Comparison of ENCODE assay signal across 22 mouse cellular contexts in genomic region chr17:28921086-28921485, GRCm38 (mm10). TPM values are rescaled to one million over a fixed set of nuclear protein-coding genes. Genes with fewer than 3 reads are reported as not detected.
DNase-seq lines count a peak whose midpoint lies in the region; ATAC-seq and TF ChIP-seq lines count a peak whose summit lies in the region.
"Had no signal": no experiment of that assay in that cellular context is flagged by ENCODE, and none has a peak within 500 bp of the region (broad histone marks: within the 10 kb centered on the region; RNA-seq: fewer than 3 reads in every experiment).

No protein-coding gene starts in this region.

- H3K27ac ChIP-seq in liver, embryonic 15.5 days (replicated peaks), result no peak overlapping the region
- no peak overlapping the region for H3K27ac ChIP-seq in heart, embryonic 14.5 days (replicated peaks in 1 of 2; ENCODE audit: control insufficient read depth in 1 of 2, insufficient read depth in 1 of 2, low read depth in 2 of 2, low read length in 2 of 2)
- peak overlapping the region; percentile 20; the same call in 1 of the 2 replicates for H3K27ac ChIP-seq in small intestine, adult 2 months (ENCODE audit: insufficient read depth, low read depth, low read length)
- no peak overlapping the region for H3K27ac ChIP-seq in hindbrain, embryonic 13.5 days
- H3K27ac ChIP-seq: hindbrain, embryonic 14.5 days; left cerebral cortex, adult 2 months; midbrain, embryonic 10.5 days; stomach, embryonic 15.5 days had no signal

- 0 out of 2 replicates have a peak, but pooled peaks cover 13% of the 10 kb centered on the region for H3K4me1 ChIP-seq in liver, embryonic 15.5 days (replicated peaks)
- peaks cover 2 to 6% of the 10 kb centered on the region in 2 experiments; a peak in 2 of 4 replicates for H3K4me1 ChIP-seq in heart, embryonic 14.5 days (ENCODE audit: control insufficient read depth in 2 of 2, insufficient read depth in 2 of 2, low read length in 2 of 2)
- peaks cover 15% of the 10 kb centered on the region; the same call in 1 of the 2 replicates for H3K4me1 ChIP-seq in small intestine, adult 2 months (ENCODE audit: control insufficient read depth, insufficient read depth, insufficient read length, low read length)
- no peaks in the 10 kb centered on the region for H3K4me1 ChIP-seq in hindbrain, embryonic 13.5 days (replicated peaks)
- H3K4me1 ChIP-seq: stomach, embryonic 15.5 days had no signal

- H3K36me3 ChIP-seq in liver, embryonic 15.5 days (replicated peaks), result no peaks in the 10 kb centered on the region
- no peaks in the 10 kb centered on the region for H3K36me3 ChIP-seq in heart, embryonic 14.5 days (ENCODE audit: control insufficient read depth, insufficient read depth, low read length)
- no peaks in the 10 kb centered on the region for H3K36me3 ChIP-seq in small intestine, adult 2 months (ENCODE audit: control insufficient read depth, insufficient read depth, low read length)
- H3K36me3 ChIP-seq in hindbrain, embryonic 13.5 days, result no peaks in the 10 kb centered on the region
- H3K36me3 ChIP-seq: midbrain, embryonic 10.5 days; stomach, embryonic 15.5 days had no signal

- DNase-seq in adrenal gland, adult 2 months, result peak; percentile 53
- DNase-seq in adrenal gland, postnatal 4 days (ENCODE audit: low spot score in 2 of 2), result no peak
- no peak for DNase-seq in liver
- DNase-seq in frontal cortex, postnatal 36 days (ENCODE audit: low spot score in 2 of 2), result no peak
- DNase-seq: cerebellum, adult 18-20 months; gastrocnemius, postnatal 25 days; kidney, adult 2 months; lung, postnatal 10 days; right cerebral cortex, postnatal 4 days had no signal

- TF ChIP-seq CTCF in small intestine, adult 2 months (IDR thresholded peaks at IDR 0.05; ENCODE audit: extremely low read depth, insufficient read length, insufficient replicate concordance, low read depth, low read length), result no peak

- TF ChIP-seq POLR2A in small intestine, adult 2 months (IDR thresholded peaks at IDR 0.05; ENCODE audit: low read depth, low read length), result no peak

- no peaks in the 10 kb centered on the region for H3K27me3 ChIP-seq in liver, embryonic 15.5 days
- H3K27me3 ChIP-seq in heart, embryonic 14.5 days (ENCODE audit: control insufficient read depth, insufficient read depth, low read length), result no peaks in the 10 kb centered on the region
- H3K27me3 ChIP-seq in small intestine, adult 2 months (ENCODE audit: control insufficient read depth, insufficient read depth, low read length), result no peaks in the 10 kb centered on the region
- H3K27me3 ChIP-seq in hindbrain, embryonic 13.5 days, result no peaks in the 10 kb centered on the region
- H3K27me3 ChIP-seq: stomach, embryonic 15.5 days had no signal

- H3K9ac ChIP-seq in liver, embryonic 15.5 days, result no peak overlapping the region
- no peak overlapping the region for H3K9ac ChIP-seq in heart, embryonic 14.5 days (ENCODE audit: low read length)
- no peak overlapping the region for H3K9ac ChIP-seq in hindbrain, embryonic 13.5 days
- H3K9ac ChIP-seq: hindbrain, embryonic 14.5 days; stomach, embryonic 15.5 days had no signal

- ATAC-seq in liver, embryonic 15.5 days (ENCODE audit: insufficient read depth), result no peak
- no peak for ATAC-seq in heart, embryonic 14.5 days (ENCODE audit: insufficient number of reproducible peaks, insufficient read depth, low FRiP score, low read depth)
- ATAC-seq in hindbrain, embryonic 13.5 days (ENCODE audit: low FRiP score), result no peak
- ATAC-seq: forebrain, embryonic 16.5 days had no signal

- 48% methylated on average over 8 of the region's 8 CpGs for WGBS in liver, embryonic 15.5 days (ENCODE audit: insufficient replicate concordance)
- WGBS in heart, embryonic 14.5 days, result 15% methylated on average over 8 of the region's 8 CpGs
- WGBS in small intestine, adult 2 months, result 26% methylated on average over 8 of the region's 8 CpGs
- WGBS in hindbrain, embryonic 13.5 days, result 82% methylated on average over 8 of the region's 8 CpGs

- no peaks in the 10 kb centered on the region for H3K9me3 ChIP-seq in liver, embryonic 15.5 days (replicated peaks)
- H3K9me3 ChIP-seq in heart, embryonic 14.5 days (ENCODE audit: control insufficient read depth, low read length), result no peaks in the 10 kb centered on the region
- H3K9me3 ChIP-seq in hindbrain, embryonic 13.5 days, result no peaks in the 10 kb centered on the region
- H3K9me3 ChIP-seq: midbrain, embryonic 10.5 days; stomach, embryonic 15.5 days had no signal

- no peak overlapping the region for H3K4me3 ChIP-seq in liver, embryonic 15.5 days (replicated peaks)
- H3K4me3 ChIP-seq in heart, embryonic 14.5 days (ENCODE audit: control insufficient read depth in 1 of 2, insufficient read depth in 1 of 2, low read depth in 1 of 2, low read length in 2 of 2), result no peak overlapping the region
- peak overlapping the region; percentile 11; the same call in 1 of the 2 replicates for H3K4me3 ChIP-seq in small intestine, adult 2 months (ENCODE audit: low read depth, low read length)
- H3K4me3 ChIP-seq in hindbrain, embryonic 13.5 days, result no peak overlapping the region
- H3K4me3 ChIP-seq: left cerebral cortex, adult 2 months; midbrain, embryonic 10.5 days; myocyte; stomach, embryonic 15.5 days had no signal

- H3K4me2 ChIP-seq in liver, embryonic 15.5 days, result peak overlapping the region; percentile 15; the same call in 1 of the 2 replicates
- H3K4me2 ChIP-seq in heart, embryonic 14.5 days (ENCODE audit: low read length), result peak overlapping the region; percentile 32; the same call in 1 of the 2 replicates
- no peak overlapping the region for H3K4me2 ChIP-seq in hindbrain, embryonic 13.5 days
- H3K4me2 ChIP-seq: hindbrain, embryonic 14.5 days; stomach, embryonic 15.5 days had no signal

RNA-seq across cellular contexts. Expression of gene 4930539E08Rik, which starts 6.0 kb away (rescaled TPM):
- not detected for total RNA-seq in adrenal gland, adult 2 months (2021)
- 0.03 TPM in 1 of 2 replicates, not detected in the other for polyA plus RNA-seq in adrenal gland, adult 2 months (2012; rRNA removed)
- total RNA-seq in adrenal gland, postnatal 4 days (2021), result under 1 TPM; 0.11 TPM
- 0.07 and 0.08 TPM in 2 replicates for polyA plus RNA-seq in liver, embryonic 15.5 days (2015; fragmentation: Nextera tagmentation; extraction: Ambion mirVana)
- 0.09 TPM in 2 replicates for polyA plus RNA-seq in heart, embryonic 14.5 days (2014; fragmentation: Nextera tagmentation; extraction: Ambion mirVana)
- 26.9 and 94.4 TPM in 2 replicates for polyA plus RNA-seq in small intestine, adult 2 months (2012; rRNA removed)
- polyA plus RNA-seq in hindbrain, embryonic 13.5 days (2015; fragmentation: Nextera tagmentation; extraction: Ambion mirVana), result 0.31 and 0.57 TPM in 2 replicates
- total RNA-seq: gastrocnemius, postnatal 25 days had no signal
- polyA plus RNA-seq: myocyte had no signal

RNA-seq across cellular contexts. Expression of gene Pxt1, which starts 22.6 kb away (rescaled TPM):
- total RNA-seq in adrenal gland, adult 2 months (2021), result not detected
- polyA plus RNA-seq in adrenal gland, adult 2 months (2012; rRNA removed), result 0.80 and 1.0 TPM in 2 replicates
- under 1 TPM; 0.59 to 0.67 TPM for total RNA-seq in adrenal gland, postnatal 4 days (2021)
- 0.25 and 0.26 TPM in 2 replicates for polyA plus RNA-seq in liver, embryonic 15.5 days (2015; fragmentation: Nextera tagmentation; extraction: Ambion mirVana)
- not detected in 2 replicates for polyA plus RNA-seq in heart, embryonic 14.5 days (2014; fragmentation: Nextera tagmentation; extraction: Ambion mirVana)
- 0.22 TPM in 1 of 2 replicates, not detected in the other for polyA plus RNA-seq in small intestine, adult 2 months (2012; rRNA removed)
- polyA plus RNA-seq in hindbrain, embryonic 13.5 days (2015; fragmentation: Nextera tagmentation; extraction: Ambion mirVana), result 0.19 TPM in 1 of 2 replicates, not detected in the other
- total RNA-seq: gastrocnemius, postnatal 25 days; layer of hippocampus, adult 18-20 months; left cerebral cortex, adult 2 months; liver, adult 2 months had no signal
- polyA plus RNA-seq: brain, embryonic 14.5 days; forebrain, embryonic 16.5 days; hindbrain, embryonic 14.5 days; liver, adult 2 months; midbrain, embryonic 10.5 days; myocyte; stomach, embryonic 15.5 days had no signal

RNA-seq across cellular contexts. Expression of gene Kctd20, which starts 30.7 kb away (rescaled TPM):
- 10 to 100 TPM; 48.2 to 63.7 TPM for total RNA-seq in adrenal gland, adult 2 months (2021)
- polyA plus RNA-seq in adrenal gland, adult 2 months (2012; rRNA removed), result 23.5 and 32.7 TPM in 2 replicates
- total RNA-seq in adrenal gland, postnatal 4 days (2021), result 10 to 100 TPM; 79.8 to 86.5 TPM
- polyA plus RNA-seq in liver, embryonic 15.5 days (2015; fragmentation: Nextera tagmentation; extraction: Ambion mirVana), result 74.6 and 80.9 TPM in 2 replicates
- 53.2 and 53.5 TPM in 2 replicates for polyA plus RNA-seq in heart, embryonic 14.5 days (2014; fragmentation: Nextera tagmentation; extraction: Ambion mirVana)
- polyA plus RNA-seq in small intestine, adult 2 months (2012; rRNA removed), result 12.7 and 36.3 TPM in 2 replicates
- polyA plus RNA-seq in hindbrain, embryonic 13.5 days (2015; fragmentation: Nextera tagmentation; extraction: Ambion mirVana), result 96.0 and 96.7 TPM in 2 replicates

Comparison
In these comparisons a context has a peak if more than half of its experiments do, and no peak if none do; other contexts are left out.
1. RNA of gene 4930539E08Rik, which starts 6.0 kb away (polyA plus RNA-seq): 26.9 to 94.4 TPM in small intestine, adult 2 months; 0.31 to 0.57 TPM in hindbrain, embryonic 13.5 days, 0.09 TPM in heart, embryonic 14.5 days, 0.07 to 0.08 TPM in liver, embryonic 15.5 days and 0.03 TPM in adrenal gland, adult 2 months; every median in the first group is over 10 times any median in the second.